Mouse (Mus musculus) ES-Bruce4 (cell line): ENCODE data around the gene Ankrd13d. TPM values are rescaled to one million over a fixed set of nuclear protein-coding genes. Genes with fewer than 3 reads are reported as not detected.

Experiments
- H3K27ac ChIP-seq: 2 replicates; pipeline ENCODE4 v1.5.1; 2012; ENCODE audit warnings: low read length, inconsistent platforms; ENCODE audit not compliant: insufficient read depth
- H3K27me3 ChIP-seq: 2 replicates; pipeline ENCODE4 v1.6.1; 2012; ENCODE audit warnings: mild to moderate bottlenecking, low read length, inconsistent platforms; ENCODE audit not compliant: control insufficient read depth, poor library complexity, insufficient read depth, severe bottlenecking
- H3K36me3 ChIP-seq: 2 replicates; pipeline ENCODE4 v1.6.1; 2012; ENCODE audit warnings: inconsistent platforms, mild to moderate bottlenecking, low read length, moderate library complexity; ENCODE audit not compliant: control insufficient read depth, poor library complexity, insufficient read depth, severe bottlenecking
- H3K4me1 ChIP-seq: one replicate; pipeline ENCODE4 v1.8.1; 2011; ENCODE audit warnings: low read length; ENCODE audit not compliant: control insufficient read depth, insufficient read depth
- H3K4me3 ChIP-seq: 2 replicates; pipeline ENCODE4 v1.5.1; 2011; ENCODE audit warnings: low read depth, mild to moderate bottlenecking, low read length
- H3K9ac ChIP-seq: 2 replicates; pipeline ENCODE4 v1.6.1; 2012; ENCODE audit warnings: low read depth, mild to moderate bottlenecking, inconsistent platforms; ENCODE audit not compliant: poor library complexity, severe bottlenecking
- H3K9me3 ChIP-seq: replicated peaks from 2 replicates; pipeline ENCODE4 v1.6.1; 2012; ENCODE audit warnings: mild to moderate bottlenecking, low read length, inconsistent platforms; ENCODE audit not compliant: control insufficient read depth, poor library complexity, insufficient read depth, severe bottlenecking
- CTCF ChIP-seq: IDR thresholded peaks from one replicate; pipeline ENCODE4 v1.8.1; 2011; ENCODE audit warnings: low read depth, low read length
- EP300 ChIP-seq: IDR thresholded peaks from 2 replicates; pipeline ENCODE4 v1.6.1; 2011; ENCODE audit warnings: low read depth, low read length; ENCODE audit not compliant: insufficient read depth
- POLR2A ChIP-seq: IDR thresholded peaks from one replicate; pipeline ENCODE4 v1.8.1; 2011; ENCODE audit warnings: low read length; ENCODE audit not compliant: insufficient read depth
- polyA plus RNA-seq: library from polyadenylated mRNA; stranded (reverse); fragments of >200 nt; gene quantifications from 2 replicates; pipeline ENCODE4 v1.2.4, GENCODE M21; 2011; ENCODE audit warnings: low read depth; ENCODE audit not compliant: missing spikeins, insufficient read depth, insufficient read length

The Ankrd13d gene
- polyA plus RNA-seq, 1 experiment = 4.9 TPM

DNA sequence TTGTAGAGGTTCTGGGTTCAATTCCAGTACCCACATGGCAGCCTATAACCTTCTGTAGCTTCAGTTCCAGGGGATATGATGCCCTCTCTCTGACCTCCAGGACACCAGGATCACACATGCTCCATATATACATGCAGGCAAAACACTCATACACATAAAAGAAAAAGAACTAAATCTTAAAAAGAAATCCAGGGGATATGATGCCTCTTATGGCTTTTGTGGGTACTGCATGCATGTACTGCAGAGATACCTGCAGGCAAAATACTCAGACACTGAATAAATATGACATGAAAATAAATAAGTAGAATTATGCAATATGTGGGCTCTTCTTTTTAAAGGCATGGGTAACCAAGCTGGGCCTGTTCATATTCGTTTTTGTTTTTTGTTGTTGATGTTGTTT is 35.9 kb downstream of the Ankrd13d start:
- Histone ChIP-seq H3K27me3 (no peaks in the 10 kb centered on the region), H3K36me3 (no peaks in the 10 kb centered on the region), H3K9me3 (no peaks in the 10 kb centered on the region), H3K4me1 (no peaks in the 10 kb centered on the region), H3K4me3 (no peak overlapping the region), H3K9ac (no peak overlapping the region), H3K27ac (no peak overlapping the region)
- no peak for TF ChIP-seq EP300
- no peak for TF ChIP-seq CTCF
- no peak for TF ChIP-seq POLR2A

DNA sequence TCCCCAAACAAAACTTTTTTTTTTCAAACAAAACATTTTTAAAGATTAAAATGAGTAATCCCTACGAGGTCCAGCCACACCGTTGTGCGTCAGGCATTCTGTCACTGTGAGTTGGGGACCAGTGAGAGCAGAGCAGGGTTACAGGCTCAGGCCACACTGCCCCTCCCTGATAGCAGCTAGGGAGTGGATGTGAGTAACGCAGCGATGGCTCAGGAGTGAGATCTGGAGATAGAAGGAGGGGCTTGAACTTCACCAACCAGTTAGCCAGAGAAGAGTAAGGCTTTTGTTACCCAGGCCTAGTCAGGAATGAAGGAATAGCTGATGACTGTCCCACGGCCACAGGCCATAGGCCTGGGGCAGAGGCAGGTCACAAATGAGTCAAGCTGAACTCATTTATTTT is 38.2 kb downstream of the Ankrd13d start:
- TF ChIP-seq POLR2A = no peak
- no peak for TF ChIP-seq CTCF
- no peak for TF ChIP-seq EP300
- H3K27ac ChIP-seq = no peak overlapping the region
- H3K4me1 ChIP-seq = no peaks in the 10 kb centered on the region
- no peaks in the 10 kb centered on the region for H3K36me3 ChIP-seq
- H3K9ac ChIP-seq = no peak overlapping the region
- H3K27me3 ChIP-seq = no peaks in the 10 kb centered on the region
- no peak overlapping the region for H3K4me3 ChIP-seq
- H3K9me3 ChIP-seq = no peaks in the 10 kb centered on the region

DNA sequence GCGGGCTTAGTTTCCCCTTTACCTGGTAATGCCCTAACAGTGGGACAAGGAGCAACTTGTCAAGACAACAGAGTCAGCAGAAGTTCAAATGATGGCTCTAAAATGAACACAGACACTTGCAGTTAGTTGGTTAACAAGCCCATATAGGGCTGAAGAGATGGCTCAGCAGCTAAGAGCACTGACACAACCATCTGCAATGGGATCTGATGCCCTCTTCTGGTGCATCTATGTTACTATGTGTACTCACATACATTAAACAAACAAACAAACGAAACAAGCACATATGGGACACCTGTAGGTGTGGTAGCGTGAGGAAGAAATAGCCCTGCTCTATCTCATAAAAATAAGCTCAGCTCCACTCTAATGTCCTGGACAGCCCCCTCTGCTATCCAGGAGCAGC is 40.5 kb downstream of the Ankrd13d start:
- no peak for TF ChIP-seq POLR2A
- no peak for TF ChIP-seq CTCF
- TF ChIP-seq EP300 = no peak
- Histone ChIP-seq H3K4me1 (no peaks in the 10 kb centered on the region), H3K9ac (no peak overlapping the region), H3K9me3 (no peaks in the 10 kb centered on the region), H3K4me3 (no peak overlapping the region), H3K27me3 (no peaks in the 10 kb centered on the region), H3K27ac (no peak overlapping the region), H3K36me3 (no peaks in the 10 kb centered on the region)

DNA sequence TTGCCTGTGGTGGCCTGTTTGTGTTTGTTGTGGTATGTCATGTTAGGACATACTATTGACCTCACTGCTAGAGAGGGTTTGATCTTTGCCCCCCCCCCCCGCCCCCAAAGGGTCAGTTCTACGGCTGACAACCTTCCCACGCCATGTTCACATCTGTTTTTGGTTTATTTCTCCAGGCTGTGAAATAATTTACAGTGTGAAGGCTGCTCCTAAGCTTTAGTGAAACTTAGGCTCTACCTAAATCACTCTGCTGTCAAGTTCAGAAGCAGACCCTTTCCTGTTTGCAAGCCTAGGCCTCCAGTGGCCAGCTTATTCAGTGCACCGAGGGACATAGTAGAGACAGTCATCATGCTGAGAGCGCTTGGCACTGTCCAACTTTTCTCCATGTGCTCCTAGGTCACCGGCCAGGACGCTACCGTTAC is 42.7 kb downstream of the Ankrd13d start:
- no peak for TF ChIP-seq EP300
- no peak for TF ChIP-seq POLR2A
- no peak for TF ChIP-seq CTCF
- H3K4me3 ChIP-seq = no peak overlapping the region
- no peaks in the 10 kb centered on the region for H3K36me3 ChIP-seq
- no peaks in the 10 kb centered on the region for H3K9me3 ChIP-seq
- H3K9ac ChIP-seq = no peak overlapping the region
- no peak overlapping the region for H3K27ac ChIP-seq
- no peaks in the 10 kb centered on the region for H3K27me3 ChIP-seq
- H3K4me1 ChIP-seq = no peaks in the 10 kb centered on the region

DNA sequence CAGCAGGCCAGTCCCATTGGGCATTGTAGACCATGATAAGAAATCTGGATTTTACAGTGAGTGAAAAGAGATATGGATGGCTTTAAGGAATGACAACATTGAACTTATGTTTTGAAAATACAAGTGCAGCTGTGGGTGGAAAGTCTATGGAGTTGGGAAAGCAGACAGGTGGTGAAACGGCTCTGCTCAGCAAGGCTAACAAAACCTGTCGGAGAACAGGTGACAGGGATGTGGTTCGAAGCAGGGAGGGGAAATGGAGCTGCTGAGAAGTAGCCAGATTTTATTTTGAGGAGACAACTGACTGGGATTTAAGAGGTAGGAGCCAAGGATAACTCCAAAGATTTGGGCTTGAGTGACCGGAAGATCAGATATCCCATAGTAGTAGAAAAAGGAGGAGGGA is 48.4 kb downstream of the Ankrd13d start:
- Histone ChIP-seq H3K36me3 (no peaks in the 10 kb centered on the region), H3K9me3 (no peaks in the 10 kb centered on the region), H3K27me3 (no peaks in the 10 kb centered on the region), H3K4me3 (no peak overlapping the region), H3K9ac (no peak overlapping the region), H3K27ac (no peak overlapping the region), H3K4me1 (no peaks in the 10 kb centered on the region)
- TF ChIP-seq CTCF (no peak), POLR2A (no peak), EP300 (no peak)

DNA sequence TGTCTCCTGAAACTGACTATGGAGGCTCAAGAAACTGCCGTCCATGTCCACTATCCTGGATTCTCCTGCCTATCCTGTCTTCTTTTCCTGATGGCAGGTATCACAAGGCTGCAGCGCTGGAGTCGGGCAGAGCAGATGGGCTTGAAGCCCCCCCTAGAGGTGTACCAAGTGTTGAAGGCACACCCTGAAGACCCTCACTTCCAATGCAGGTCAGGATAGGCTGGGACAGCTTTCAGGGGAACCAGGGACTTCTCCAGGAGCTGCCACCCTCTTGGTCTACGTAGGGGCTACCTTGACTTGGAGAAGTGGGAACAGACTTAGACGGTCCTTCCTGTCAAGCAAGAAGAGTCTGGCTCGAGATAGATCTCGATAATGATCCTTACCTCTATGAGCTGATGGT is 50.3 kb downstream of the Ankrd13d start:
- Histone ChIP-seq H3K9me3 (no peaks in the 10 kb centered on the region), H3K4me3 (no peak overlapping the region), H3K4me1 (no peaks in the 10 kb centered on the region), H3K9ac (no peak overlapping the region), H3K27me3 (no peaks in the 10 kb centered on the region), H3K27ac (no peak overlapping the region), H3K36me3 (no peaks in the 10 kb centered on the region)
- no peak for TF ChIP-seq POLR2A
- TF ChIP-seq EP300 = no peak
- no peak for TF ChIP-seq CTCF
